Mouse (Mus musculus): Measurements from ENCODE around the gene Armh1.
"Not testable (repeated sequence)": the region's sequence is repeated elsewhere in the genome, so short reads cannot be mapped to it uniquely, and the experiment has no call there.

Gene Armh1

DNA sequence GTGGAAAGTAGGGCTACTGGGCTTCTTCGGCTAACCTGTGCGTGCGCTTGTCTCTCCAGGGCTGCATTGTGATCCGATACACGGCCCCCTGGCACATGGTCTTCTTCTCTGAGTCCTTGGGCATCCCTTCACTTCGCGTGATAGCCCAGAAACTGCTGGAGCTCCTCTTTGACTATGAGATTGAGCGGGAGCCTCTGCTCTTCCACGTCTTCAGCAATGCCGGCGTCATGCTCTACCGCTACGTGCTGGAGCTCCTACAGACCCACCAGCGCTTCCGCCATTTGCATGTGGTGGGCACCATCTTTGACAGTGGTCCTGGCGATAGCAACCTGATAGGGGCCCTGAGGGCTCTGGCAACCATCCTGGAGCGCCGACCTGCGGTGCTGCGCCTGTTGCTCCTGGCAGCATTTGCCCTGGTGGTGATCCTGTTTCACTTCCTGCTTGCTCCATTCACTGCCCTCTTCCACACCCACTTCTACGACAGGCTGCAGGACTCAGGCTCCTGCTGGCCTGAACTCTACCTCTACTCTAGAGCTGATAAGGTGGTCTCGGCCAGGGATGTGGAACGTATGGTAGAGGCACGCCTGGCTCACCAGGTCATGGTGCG, 16.0 kb upstream of the Armh1 start:
- no peak for DNase-seq (ENCODE audit: low read depth, low spot score)

- DNase-seq (ENCODE audit: low read depth, low spot score), result peak; percentile 57
These were observed 15.4 kb upstream of the Armh1 start for GRCm38 (mm10) chr4:117267284-117267683.

DNA sequence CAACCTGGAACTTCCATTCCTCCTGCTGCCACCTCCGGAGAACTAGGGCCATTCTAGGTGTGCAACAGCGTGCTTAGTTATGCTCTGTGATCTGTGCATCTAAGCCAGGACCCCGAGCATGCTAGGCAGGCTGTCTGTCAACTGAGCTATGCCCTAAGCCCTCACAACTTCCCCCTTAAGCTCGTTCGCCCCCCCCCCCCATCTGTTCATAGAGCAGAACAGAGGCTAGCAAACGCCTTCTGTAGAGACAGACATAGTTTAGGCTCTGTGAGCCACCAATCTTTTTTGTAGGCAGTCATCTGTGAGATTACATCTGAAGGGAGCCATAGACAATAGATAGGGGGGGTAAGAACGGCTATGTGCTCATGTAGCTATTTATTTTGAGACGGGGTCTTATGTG, 11.1 kb upstream of the Armh1 start:
- no peak for DNase-seq (ENCODE audit: low read depth, low spot score)

- DNase-seq (ENCODE audit: low read depth, low spot score), result no peak
These were observed 10.4 kb upstream of the Armh1 start for GRCm38 (mm10) chr4:117262101-117262913.

- no peak for DNase-seq (ENCODE audit: low read depth, low spot score)
These were observed 9.3 kb upstream of the Armh1 start for GRCm38 (mm10) chr4:117261222-117261621.

- DNase-seq (ENCODE audit: low read depth, low spot score), result not testable (repeated sequence)
These were observed 8.0 kb upstream of the Armh1 start for GRCm38 (mm10) chr4:117259909-117260308.

DNA sequence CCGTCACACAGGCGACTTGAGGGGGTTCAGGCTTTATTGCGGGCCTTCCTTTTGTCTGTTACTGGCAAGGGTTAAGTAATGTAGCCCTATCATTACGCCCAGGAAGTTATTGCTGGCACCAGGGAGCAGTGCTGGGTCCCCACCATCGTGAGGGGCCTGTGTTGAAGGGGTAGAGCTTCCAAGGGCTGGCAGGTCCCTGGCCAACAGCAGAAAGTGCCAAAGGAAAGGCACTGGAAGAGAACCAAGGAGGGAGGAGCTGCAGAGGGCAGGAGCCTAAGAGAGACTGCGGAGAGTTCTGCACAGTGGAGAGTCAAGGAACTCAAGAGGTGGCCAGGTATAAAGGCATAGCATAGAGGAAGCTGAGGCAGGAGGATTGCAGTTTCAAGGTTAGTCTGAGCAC, 2.7 kb upstream of the Armh1 start:
- DNase-seq (ENCODE audit: low read depth, low spot score), result no peak

GRCm38 (mm10) chr4:117254017-117254627, 2.2 kb upstream of the Armh1 start:
- no peak for DNase-seq (ENCODE audit: low read depth, low spot score)

- no peak for DNase-seq (ENCODE audit: low read depth, low spot score)
These were observed 1.5 kb upstream of the Armh1 start for GRCm38 (mm10) chr4:117253218-117254016.

GRCm38 (mm10) chr4:117252755-117253154, 830 bp upstream of the Armh1 start:
- DNase-seq (ENCODE audit: low read depth, low spot score), result no peak

GRCm38 (mm10) chr4:117252351-117252750, 426 bp upstream of the Armh1 start:
- DNase-seq (ENCODE audit: low read depth, low spot score), result no peak

DNA sequence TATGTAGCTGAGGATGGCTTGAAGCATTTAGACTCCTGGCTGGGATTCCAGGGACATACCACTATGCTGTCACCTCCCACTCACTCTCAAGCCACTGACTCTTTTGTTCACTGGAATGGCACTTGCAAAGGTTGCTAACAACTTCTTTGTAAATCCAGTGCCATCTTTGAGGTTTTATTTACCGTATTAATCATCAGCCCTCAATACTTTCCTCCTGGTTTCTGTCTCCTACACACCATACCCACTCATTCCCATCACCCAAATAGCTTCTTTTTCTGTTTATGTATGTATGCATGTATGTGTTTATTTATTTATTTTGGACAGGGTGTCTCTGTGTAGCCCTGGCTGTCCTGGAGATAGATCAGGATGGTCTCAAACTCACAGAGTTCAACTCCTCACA, 943 bp downstream of the Armh1 start:
- DNase-seq (ENCODE audit: low read depth, low spot score), result no peak

DNA sequence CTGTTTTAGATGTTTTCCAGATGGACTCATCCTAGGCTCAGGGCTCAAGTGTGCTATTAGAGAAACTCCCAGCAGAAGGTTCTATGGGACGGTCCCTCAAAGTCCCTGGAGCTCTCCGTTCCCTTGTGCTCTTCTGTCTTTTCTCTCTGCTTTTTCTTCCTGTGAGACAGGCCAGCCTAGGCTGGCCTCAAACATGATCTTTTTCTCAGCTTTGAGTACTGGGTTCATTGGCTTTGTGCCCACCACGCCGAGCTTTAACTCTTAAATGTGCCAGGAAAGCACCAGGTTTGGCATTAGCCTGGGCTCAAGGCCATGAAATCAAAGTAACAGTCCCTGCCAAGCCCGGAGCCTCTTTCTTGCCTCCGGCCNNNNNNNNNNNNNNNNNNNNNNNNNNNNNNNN, 11.1 kb downstream of the Armh1 start:
- no peak for DNase-seq (ENCODE audit: low read depth, low spot score)

GRCm38 (mm10) chr4:117239153-117239552, 12.8 kb downstream of the Armh1 start:
- no peak for DNase-seq (ENCODE audit: low read depth, low spot score)

DNA sequence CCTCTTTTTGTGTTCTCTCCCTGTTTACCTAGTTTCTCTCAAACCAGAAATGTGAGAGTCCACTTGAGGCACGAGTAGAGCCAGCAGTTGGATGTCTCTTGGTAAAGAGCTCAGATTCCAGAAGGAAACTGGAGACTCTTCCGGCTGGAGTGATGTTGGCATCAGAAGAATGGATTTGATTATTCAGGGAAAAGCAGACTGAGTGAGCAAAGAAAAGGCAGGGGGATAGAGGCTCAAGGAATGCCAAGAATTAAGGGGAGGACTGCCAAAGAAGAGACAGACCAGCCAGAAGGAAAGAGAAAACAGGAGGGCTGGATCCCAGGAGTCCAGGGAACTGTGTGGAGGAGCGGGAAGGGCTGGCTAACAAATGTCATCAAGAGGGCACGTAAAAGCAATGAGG, 16.1 kb downstream of the Armh1 start:
- no peak for DNase-seq (ENCODE audit: low read depth, low spot score)

DNA sequence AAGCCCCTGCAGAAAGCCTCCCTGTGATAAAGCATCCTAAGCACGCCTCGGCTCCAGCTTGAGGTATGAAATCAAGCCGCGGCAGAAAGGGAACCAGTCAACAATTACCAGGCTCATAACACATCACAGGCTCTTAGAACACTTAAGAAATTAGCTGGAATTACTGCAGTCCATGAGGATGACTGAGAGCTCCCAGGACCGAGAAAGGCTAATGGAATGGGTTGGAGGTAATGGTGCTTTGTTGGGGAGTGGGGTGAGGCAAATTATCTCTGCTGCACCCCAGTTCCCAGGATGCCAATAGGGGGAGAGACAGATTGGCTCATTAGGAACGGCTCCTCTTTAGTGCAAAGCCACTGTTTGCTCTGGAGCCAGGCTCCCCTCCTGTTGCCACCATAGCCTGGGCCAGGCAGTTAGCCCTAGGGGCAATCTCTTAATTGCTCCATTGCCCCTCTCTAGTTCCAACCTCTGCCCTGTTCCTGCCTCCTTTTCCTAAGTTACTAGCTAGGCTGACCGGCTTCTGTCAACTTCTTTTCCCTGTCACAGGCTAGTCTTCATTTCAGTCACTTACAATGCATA, 17.7 kb downstream of the Armh1 start:
- DNase-seq (ENCODE audit: low read depth, low spot score), result no peak

DNA sequence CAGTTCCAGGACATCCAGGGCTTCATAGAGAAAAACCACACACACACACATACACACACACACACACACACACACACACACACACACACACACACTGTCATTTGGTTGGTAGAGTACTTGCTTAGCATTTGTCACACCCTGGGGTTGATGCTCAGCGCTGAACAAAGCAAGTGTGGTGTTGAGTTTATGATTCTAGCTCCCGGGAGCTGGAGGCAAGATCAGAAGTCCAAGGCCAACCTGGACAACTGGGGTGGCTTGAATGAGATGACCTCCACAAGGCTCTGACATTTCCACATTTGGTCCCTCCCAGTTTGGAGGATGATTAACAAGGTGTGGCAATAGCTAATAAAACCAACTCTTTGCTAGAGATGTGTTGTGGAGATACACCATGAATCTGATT, 20.7 kb downstream of the Armh1 start:
- no peak for DNase-seq (ENCODE audit: low read depth, low spot score)

- no peak for DNase-seq (ENCODE audit: low read depth, low spot score)
These were observed 21.6 kb downstream of the Armh1 start for GRCm38 (mm10) chr4:117230331-117230730.

DNA sequence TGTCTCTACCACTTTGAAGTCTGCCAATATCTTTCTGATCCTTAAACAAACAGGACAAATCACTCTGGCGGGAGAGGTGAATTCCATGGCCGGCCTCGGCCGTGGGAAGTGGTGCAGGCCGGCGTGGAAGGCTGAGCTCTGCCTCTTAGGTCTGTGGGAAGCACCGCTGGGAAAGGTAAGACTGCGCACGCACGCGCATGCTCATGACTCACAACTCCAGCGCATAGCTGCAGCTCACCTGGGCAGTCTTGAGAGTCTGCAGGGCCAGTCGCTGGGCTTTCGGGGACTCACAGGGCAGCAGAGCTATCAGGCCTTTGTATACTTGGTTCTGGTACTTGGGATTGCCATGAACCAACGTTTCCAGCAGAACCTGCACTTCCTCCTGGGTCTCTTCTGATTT, 22.3 kb downstream of the Armh1 start:
- DNase-seq (ENCODE audit: low read depth, low spot score), result no peak

GRCm38 (mm10) chr4:117225250-117225649, 26.7 kb downstream of the Armh1 start:
- DNase-seq (ENCODE audit: low read depth, low spot score), result no peak

DNA sequence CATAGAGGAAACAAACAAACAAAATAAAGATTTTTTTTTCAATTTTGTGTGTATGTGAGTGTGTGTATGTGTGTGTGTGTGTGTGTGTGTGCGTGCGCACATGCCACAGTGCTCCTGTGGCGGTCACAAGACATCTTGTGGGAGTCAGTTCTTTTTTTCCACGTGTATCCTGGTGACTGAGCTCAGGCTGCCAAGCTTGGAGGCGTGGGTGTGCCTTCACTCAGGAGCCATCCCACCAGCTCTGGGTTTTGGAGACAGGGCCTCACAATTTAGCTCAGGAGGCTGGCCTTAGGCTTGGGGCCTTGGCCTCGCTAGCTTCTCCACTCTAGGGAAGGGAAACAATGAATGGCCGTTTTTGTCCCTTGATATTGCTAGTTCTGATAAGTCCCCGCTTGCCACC, 27.8 kb downstream of the Armh1 start:
- DNase-seq (ENCODE audit: low read depth, low spot score), result no peak

DNA sequence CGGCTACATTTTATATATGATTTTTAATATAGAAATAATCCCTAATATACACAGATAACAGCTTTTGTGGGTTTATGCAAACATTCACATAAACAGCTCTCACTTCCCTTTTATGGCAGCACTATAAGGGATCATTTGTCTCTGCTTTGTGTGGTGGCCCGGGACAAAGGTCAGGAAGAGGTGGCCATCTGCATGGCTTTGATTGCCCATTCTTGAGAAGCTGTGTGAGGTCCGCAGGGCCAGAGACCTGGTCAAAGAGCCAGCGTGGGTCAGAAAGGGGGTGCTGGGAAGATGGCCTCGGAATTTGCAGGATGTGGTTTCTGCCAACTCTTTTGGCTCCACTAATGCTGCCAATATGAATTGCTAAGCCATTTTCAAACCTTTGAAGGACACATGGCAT, 28.9 kb downstream of the Armh1 start:
- DNase-seq (ENCODE audit: low read depth, low spot score), result no peak

All from c-Kit-negative CD71-positive TER-119-positive erythroid progenitor cells, embryonic 14.5 days (primary cell).